Mouse (Mus musculus) right cerebral cortex, postnatal 4 days (tissue): ENCODE measurements around the gene Arhgap20.

Source experiments
- DNase-seq: peaks from one replicate; pipeline ENCODE4 v3.0.0-alpha.2; 2022

Arhgap20 gene

DNA sequence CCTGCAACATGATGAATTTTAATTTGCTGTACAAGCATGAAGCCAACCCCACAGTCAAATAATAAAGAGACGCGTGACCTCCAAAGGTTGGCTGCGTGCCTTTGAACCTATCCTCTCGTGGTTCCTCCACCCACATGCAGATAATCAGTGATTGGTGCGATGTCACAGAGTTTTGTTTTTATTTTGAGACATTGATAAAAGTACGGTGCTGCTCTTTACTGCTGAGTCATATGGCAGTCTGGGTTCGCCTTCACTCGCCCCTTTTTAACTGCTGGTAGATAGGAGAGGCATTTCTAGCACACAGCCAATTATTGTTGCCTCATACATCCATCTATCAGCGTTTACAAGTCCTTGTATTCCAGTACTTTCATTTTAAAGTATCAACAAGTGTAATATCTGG lies 34.0 kb downstream of the Arhgap20 start:
- no peak for DNase-seq

DNA sequence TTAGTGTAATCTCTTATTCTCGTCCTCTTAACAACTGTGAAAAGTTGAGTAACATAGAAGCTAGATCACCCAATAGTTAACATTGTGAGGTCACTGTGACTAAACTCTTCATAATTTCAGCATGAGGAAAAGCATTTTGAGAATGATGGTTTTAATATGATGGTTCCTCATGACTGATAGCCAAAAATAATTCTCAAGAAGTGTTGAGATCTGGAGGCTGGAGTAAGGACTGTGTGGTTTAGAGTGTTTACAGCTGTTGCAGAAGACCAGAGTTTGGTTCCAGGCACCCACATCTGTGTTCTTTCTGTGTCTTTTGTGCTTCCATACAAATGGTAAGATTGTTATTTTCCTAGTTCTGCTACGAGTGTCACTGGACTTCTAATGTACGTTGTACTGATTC lies 42.1 kb downstream of the Arhgap20 start:
- DNase-seq, result no peak

DNA sequence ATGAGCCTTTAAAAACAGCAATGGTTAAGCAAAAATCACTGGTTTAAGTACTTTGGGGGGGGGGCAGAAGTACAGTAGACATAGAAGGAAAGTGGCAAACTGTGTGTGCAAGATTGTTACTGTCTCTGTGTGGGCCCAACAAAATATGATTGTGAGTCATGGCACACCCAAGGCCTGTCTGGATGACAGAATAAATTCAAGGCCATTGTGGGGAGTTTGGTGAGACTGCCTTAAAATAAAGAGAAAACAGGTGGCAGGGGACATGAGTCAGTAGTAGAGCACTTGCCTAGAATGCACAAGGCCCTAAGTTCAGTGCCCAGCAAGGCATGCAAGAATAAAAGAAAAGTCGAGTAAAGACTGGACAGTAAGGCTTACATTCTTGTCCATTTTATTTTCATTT lies 47.8 kb downstream of the Arhgap20 start:
- DNase-seq, result no peak

DNA sequence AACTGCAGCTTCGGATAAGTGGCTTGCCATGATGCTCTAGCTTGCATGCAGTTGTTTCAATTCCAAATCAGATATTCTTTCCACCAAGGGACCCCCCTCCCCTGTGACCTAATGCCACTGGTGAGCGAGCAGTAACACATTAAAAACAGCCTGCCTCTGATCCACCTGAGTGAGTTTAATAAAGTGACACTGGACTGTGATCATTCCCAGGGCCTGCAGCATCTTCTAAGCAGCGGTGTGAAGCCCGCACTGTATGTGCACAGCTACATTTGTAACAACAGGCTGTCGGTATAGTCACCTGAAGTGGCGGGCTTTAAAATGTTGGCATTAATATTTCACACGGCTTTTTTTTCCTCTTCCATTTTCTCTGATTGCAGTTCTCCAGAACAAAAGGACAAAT lies 59.4 kb downstream of the Arhgap20 start:
- no peak for DNase-seq

DNA sequence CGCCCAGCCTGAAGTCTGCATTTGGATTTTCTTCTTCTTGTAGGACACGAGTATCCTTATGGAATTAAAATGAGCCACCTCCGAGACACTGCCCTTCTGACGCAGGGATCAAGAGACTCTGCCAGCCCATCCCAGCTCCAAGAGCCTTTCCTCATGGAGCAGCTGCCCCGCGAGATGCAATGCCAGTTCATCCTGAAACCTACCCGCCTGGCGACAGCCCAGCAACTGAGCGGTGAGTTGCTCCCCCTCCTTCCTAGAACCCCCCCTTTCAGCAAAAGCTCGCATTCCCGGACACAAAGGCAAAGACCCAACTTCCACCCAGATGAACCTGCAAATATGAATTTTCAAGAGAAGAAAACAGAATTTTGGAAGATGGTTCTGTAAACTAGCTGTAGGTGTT lies 66.5 kb downstream of the Arhgap20 start:
- DNase-seq, result peak; percentile 20

DNA sequence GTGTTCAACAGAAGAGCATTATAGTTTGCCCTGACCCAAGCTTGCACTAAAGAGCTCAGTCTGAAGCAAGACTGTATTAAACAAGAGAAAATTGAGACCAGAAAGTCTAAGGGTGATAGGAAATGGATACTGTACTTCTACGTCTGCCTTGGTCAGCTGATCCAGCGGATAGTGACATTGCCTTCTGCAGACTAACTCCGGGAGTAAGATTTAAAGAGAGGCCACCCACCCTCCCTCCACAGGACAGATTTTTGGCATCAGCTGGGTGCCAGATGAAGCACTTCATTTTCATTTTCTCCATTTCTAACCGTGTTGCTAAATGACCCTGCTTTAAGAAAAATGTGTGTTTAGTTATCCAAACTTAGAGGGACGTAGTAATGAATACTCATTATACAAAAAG lies 67.2 kb downstream of the Arhgap20 start:
- DNase-seq, result no peak

DNA sequence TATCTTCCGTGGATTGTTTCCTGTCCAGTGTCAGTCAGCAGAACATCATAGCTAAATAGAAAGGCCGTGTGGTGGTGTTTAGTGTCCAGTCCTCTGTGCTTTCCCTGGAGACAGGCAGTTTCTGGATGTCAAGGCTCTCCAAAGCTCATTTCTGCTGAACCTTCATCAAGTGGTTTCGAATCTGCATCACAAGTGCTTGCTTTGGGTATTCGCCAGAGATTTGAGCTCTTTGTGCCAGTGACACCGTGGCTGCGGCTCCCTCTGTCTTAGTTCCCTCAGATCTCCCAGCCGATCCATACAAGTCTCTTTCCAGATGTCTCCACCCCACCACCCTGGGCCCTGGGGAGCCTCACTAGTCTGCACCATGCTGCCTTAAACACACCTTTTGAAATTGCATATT lies 72.6 kb downstream of the Arhgap20 start:
- no peak for DNase-seq

DNA sequence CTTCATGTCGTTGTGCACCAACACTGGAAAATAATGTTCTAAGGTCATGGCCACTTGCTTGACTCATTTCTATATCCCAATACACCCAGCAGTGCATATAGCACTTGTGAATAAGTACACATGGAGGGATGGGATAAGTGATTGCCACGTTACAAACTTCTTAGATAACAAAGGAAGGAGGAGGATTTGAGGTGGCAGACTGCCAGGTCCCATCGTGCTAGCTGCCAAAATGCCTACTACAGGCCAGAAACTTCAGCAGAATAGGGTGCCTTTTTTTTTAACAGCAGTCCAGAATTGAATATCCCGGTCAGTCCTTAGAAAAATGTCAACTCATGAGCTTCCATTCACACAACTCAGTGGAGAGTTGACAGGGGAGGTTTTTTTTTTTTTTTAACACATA lies 78.1 kb downstream of the Arhgap20 start:
- peak; percentile 36 for DNase-seq

DNA sequence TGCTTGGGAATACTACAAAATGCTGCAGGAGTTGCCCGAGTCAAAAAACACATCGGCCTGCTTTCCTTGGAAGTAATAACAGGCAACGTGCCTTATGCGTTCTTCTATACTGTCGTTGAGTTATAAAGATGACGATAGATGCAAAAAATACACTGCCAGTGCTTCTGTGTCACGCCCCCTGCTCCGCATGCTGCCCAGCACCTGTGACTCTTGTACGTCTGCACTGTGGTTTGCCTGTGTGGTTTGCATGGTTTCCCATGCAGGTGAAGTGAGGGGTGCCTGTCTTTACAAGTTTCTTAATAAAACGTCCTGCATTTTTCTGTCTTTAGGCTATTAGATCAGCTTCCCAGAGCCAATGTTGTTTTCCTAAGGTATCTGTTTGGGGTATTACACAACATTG lies 80.7 kb downstream of the Arhgap20 start:
- DNase-seq, result no peak

DNA sequence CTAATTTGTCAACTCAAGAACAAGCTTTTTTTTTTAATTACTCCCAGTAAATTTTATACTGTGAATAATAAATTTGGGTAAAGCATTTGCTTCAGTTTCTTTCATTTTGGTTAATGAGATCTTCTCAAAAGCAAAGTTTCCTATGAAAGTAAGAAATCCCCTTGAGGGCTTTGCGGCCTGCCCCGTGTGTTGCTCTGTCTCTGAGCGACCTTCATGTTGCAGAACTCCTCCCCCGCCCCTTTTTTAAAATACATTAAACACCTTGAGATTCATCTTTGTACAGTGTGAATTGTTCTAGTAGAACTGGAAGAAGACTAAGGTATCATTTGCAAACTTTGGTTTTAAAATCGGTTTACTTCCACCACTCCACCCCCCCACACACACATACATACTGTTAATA lies 88.6 kb downstream of the Arhgap20 start:
- DNase-seq, result no peak

DNA sequence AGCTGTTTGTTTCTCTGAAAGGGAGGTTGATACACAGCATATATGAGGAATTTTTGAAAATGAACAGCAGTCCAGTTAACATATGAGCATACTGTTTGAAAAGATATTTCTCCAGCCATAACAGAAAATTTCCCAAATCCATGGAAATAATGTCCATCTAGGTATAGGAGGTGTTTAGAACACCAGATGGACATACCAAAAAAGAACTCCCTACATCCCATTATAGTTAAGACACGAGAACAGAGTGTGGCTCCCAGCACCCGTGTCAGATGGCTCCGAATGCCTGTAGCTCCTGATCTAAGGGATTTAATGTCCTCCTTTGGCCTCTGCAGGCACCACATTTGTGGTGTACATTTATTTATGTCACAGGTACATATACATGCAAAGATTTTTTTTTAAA lies 99.1 kb downstream of the Arhgap20 start:
- DNase-seq, result no peak

DNA sequence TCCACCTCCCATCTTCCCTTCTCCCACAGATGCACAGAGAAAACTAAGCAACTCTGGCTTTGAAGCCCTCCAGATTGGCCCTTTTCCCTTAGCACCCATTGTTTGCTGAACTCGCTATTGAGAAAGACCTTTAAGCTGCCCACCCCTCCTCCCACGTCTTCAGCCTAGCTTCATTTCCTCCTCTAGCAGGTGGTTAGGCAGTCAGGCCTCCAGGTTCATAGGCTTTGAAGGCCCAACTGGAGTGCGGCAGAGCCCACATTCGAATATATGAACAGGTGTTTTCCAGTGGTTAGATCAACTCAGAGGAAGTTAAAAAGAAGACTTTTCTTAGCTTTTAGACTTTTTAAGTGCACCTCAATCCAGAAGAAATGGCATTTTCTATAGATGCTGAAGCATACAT lies 101.5 kb downstream of the Arhgap20 start:
- no peak for DNase-seq

DNA sequence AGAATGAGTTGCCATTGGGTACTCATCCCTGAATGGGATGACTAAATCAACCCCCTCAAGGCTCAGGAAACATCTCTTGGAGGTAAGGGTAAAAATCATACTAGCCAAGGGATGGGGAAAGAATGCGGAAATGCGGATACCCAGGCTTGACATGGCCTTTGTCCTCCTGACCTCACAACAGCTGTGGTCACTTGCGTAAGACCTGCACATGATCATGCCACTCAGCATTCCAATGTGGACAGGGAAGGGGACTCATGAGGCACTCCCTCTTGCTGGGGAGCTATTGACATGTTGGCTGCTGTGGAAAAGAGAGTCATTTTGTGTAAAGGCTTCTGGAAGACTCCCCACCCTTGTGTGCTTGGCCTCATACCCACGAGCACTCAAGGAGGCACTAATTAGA lies 103.9 kb downstream of the Arhgap20 start:
- no peak for DNase-seq

DNA sequence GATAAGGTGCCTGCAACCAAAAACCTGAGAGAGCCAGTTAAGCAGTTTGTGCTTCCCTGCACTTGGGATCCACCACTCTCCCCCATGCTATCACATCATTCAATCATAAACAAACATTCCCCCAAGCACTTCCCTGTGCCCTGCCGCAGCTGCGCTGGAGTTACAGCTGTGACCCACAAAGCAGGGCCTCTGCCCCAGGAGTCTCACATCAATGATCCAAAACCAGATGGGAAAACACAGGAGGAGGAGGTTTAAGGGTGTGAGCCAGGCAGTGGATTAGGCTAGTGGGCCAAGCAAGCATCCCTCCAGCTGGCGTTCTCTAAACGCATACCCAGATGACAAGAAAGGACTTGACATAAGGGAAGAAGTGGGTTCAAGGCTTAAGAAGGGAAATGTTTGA lies 109.2 kb downstream of the Arhgap20 start:
- DNase-seq, result no peak

DNA sequence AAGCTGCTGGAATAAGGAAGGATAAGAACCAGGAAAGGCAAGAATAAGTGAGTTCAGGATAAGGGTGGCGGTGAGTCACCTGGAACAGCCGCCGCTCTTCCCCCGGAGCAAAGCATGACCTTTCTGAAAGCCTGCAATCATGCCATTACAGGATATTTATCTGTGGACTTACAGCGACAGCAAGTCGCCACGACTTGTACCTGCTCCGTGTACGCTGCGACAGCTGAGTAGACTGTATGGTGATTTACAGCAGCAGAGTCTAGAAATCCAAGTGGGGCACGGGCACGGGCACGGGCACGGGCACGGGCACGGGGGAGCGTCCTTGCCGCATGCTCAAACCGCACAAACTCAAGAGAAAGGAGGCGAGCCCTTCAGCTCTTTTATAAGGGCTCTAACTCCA lies 110.4 kb downstream of the Arhgap20 start:
- no peak for DNase-seq

DNA sequence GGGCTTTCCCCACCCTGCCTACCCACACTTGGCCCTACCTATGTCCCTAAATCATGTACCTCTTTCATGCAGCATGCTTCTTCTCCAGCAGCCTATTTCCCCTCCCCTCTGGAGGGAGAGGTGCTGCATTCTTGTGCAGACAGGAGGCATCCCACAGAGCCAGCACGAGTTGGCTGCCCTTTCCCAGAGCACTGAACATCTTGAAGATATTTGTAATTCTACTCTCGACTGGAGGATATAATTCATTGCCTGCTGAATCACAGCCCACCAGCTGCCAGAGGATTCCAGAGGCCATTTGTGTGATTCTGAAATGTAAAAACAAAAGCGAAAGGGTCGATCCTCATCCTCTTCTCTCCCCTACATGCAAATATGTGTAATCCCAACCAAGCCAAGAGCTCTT lies 116.2 kb downstream of the Arhgap20 start:
- DNase-seq, result no peak

DNA sequence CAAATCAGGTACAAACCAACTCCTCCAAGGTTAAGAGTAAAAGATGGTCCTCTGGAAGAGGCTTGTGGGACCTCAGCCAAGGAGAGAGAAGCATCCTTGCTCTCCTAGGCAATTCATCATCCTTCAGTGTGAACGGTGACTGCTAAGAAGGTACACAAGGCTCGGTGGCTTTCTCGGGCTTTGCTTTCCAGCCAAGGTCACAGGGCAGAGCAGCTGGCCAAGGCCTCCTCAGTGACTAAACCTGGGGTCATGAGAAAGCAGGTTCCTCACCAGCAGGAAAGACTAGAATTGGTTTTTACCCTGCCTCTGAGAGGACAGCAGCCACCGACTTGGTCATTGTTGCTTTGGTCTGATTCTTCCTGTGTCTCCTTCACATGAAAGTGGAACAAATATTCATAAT lies 116.7 kb downstream of the Arhgap20 start:
- no peak for DNase-seq

DNA sequence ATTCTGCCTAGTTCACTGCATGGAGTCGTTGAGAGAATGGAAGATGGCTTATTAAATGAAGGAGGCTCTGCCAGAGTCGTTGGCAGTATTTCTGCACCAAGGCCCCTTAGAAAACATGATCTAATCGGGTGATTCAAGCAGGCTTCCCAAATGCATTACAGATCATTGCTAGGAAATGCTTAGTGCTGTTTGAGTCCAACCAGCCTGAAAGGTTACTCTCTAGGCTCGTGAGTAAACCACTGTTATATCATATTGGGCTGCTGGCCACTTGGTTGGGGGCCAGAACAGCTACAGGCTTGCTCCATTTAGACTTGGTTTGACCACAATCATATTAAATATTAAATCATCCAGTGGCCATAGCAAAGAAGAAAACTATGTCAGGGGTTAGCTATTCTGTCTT lies 118.2 kb downstream of the Arhgap20 start:
- no peak for DNase-seq

DNA sequence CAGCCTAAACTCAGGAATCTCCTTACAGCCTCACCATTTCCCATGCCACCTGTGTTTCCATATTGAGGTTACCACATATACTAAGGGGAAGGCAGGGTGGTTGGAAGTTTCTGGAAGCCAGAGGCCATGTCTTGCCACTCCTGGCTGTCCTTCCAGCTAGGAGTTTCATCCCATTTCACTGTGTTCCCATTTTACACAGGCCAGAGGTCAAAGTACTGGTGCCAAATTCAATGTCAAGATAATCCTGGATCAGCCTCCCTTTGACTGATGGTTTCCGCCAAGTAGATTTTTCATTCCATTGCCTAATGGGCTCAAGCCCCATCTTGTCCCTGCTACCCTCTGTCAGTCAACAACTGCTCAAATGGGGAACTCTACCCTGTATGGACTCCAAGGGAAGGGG lies 127.8 kb downstream of the Arhgap20 start:
- DNase-seq, result no peak
